Mouse (Mus musculus): Measurements from ENCODE around the gene Ebf1.

- TF ChIP-seq CTCF (IDR thresholded peaks at IDR 0.05; ENCODE audit: low read depth): peak; percentile 96
- TF ChIP-seq EP300 (IDR thresholded peaks at IDR 0.05; ENCODE audit: low read depth): no peak
Observed at GRCm38 (mm10) chr11:44610971-44611781, 5.9 kb upstream of the Ebf1 start.
